Mouse (Mus musculus): ENCODE data around the gene Capn6. TPM values are rescaled to one million over a fixed set of nuclear protein-coding genes. Genes with fewer than 3 reads are reported as not detected.

The Capn6 gene
- total RNA-seq (2012; rRNA removed) (0.08 TPM in 1 of 2 replicates, not detected in the other), total RNA-seq (2014; rRNA removed) (0.12 TPM in 1 of 2 replicates, not detected in the other), polyA plus RNA-seq (2012; ENCODE audit: insufficient read length, low read depth) (0.07 TPM in 1 of 2 replicates, not detected in the other)

DNA sequence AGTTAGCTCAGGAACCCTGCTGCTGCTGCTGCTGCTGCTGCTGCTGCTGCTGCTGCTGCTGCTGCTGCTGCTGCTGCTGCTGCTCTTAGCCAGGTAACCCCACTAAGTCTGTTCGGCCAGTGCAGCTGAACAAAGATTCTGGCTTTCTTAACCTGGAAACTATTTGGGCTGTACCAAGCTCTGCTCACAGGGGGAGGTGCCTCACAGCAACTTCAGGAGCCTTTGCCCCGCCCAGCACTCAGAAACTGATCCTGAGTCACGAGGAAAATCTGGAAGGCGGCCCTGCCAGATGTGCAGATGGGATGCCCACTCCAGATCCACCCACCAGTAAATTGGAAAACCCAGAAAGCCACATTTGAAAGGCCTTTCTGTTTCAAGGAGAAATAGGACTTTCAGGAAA lies at the start of gene Capn6:
TSS of gene Capn6 (minus strand) at position 203 of the 400 bp plus-strand sequence.
- Histone ChIP-seq H3K9me3 (replicated peaks; ENCODE audit: low read length) (no peaks in the 10 kb centered on the region), H3K4me2 (ENCODE audit: insufficient read depth, low read depth, poor library complexity, severe bottlenecking) (no peak within 1 kb of the TSS), H3K79me2 (replicated peaks; ENCODE audit: control insufficient read depth, extremely low read depth, insufficient read depth, poor library complexity, severe bottlenecking) (no peaks in the 10 kb centered on the region), H3K27ac (ENCODE audit: insufficient read depth, low read depth) (no peak within 1 kb of the TSS), H3K27me3 (replicated peaks) (no peaks in the 10 kb centered on the region), H3K4me3 (replicated peaks in 1 of 3; ENCODE audit: low read depth in 2 of 3, low read length in 2 of 3, poor library complexity in 1 of 3) (no peak within 1 kb of the TSS), H3K36me3 (replicated peaks in 1 of 2; ENCODE audit: control insufficient read depth in 1 of 2, insufficient read depth in 1 of 2, low read length in 1 of 2) (no peaks in the 10 kb centered on the region), H3K9ac (ENCODE audit: insufficient read depth, low read depth) (no peak within 1 kb of the TSS), H3K4me1 (ENCODE audit: control insufficient read depth in 1 of 2, insufficient read depth in 2 of 2) (no peaks in the 10 kb centered on the region)
- dilution Hi-C loops (cut with MboI; ENCODE audit: extremely low pct_ligation_motif_present, extremely low pct_unique_long_range_greater_than_20kb, low sequenced_read_pairs) (no loop called here), in situ Hi-C loops (cut with MboI; ENCODE audit: low pct_ligation_motif_present, low pct_unique_long_range_greater_than_20kb, low sequenced_read_pairs) (no loop called here)
- TF ChIP-seq MAZ (IDR thresholded peaks at IDR 0.05; ENCODE audit: low read depth, low read length) (no peak), CHD2 (IDR thresholded peaks at IDR 0.05; ENCODE audit: low read length) (no peak), POLR2AphosphoS2 (IDR thresholded peaks at IDR 0.05; ENCODE audit: low read depth, low read length) (no peak), NRF1 (IDR thresholded peaks at IDR 0.05; ENCODE audit: low read depth, low read length) (no peak), GABPA (IDR thresholded peaks at IDR 0.05; ENCODE audit: insufficient replicate concordance, low read depth, low read length) (no peak), MAX (IDR thresholded peaks at IDR 0.05; ENCODE audit: low read length) (no peak), TCF12 (IDR thresholded peaks at IDR 0.05; ENCODE audit: low read depth, low read length) (no peak), ZMIZ1 (IDR thresholded peaks at IDR 0.05; ENCODE audit: low read depth, low read length) (no peak), TBP (conservative IDR thresholded peaks at IDR 0.05; ENCODE audit: low read depth, low read length) (no peak), ZNF384 (IDR thresholded peaks at IDR 0.05; ENCODE audit: low read depth, low read length) (no peak)
- DNase-seq (ENCODE audit: extremely low read depth) = no peak

DNA sequence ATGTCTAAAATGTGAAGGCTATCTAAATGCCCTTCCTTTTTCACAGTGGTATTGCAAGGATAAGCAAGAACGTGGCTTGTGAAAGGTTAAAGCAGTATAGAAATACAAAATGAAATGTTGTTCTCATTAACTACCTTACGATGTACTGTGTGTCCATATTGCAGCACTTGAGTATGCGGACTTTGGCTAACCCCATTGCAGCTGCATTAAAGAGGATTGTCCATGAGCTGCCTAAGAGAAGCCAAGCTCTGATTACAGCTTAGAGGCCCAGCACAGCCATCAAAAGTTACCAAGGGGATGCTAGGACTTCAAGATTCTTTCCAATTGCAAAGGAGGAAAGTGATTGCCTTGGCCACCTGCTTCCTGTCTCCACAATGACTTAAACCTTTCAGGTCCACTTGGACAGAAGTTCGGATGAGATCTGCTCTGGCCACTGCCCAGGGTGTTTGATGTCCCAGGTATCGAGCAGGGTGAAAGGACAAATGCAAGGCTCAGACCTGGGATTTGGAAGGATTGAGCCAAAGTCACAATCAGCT lies 40.0 kb upstream of the Capn6 start:
- no peaks in the 10 kb centered on the region for H3K27me3 ChIP-seq (replicated peaks)
- DNase-seq (ENCODE audit: extremely low read depth) = no peak
- no peaks in the 10 kb centered on the region for H3K79me2 ChIP-seq (replicated peaks; ENCODE audit: control insufficient read depth, extremely low read depth, insufficient read depth, poor library complexity, severe bottlenecking)
- H3K4me2 ChIP-seq (ENCODE audit: insufficient read depth, low read depth, poor library complexity, severe bottlenecking) = no peak overlapping the region
- H3K4me1 ChIP-seq (ENCODE audit: control insufficient read depth in 1 of 2, insufficient read depth in 2 of 2) = no peaks in the 10 kb centered on the region
- H3K4me3 ChIP-seq (replicated peaks in 1 of 3; ENCODE audit: low read depth in 2 of 3, low read length in 2 of 3, poor library complexity in 1 of 3) = no peak overlapping the region
- dilution Hi-C loops (cut with MboI; ENCODE audit: extremely low pct_ligation_motif_present, extremely low pct_unique_long_range_greater_than_20kb, low sequenced_read_pairs) = no loop called here
- in situ Hi-C loops (cut with MboI; ENCODE audit: low pct_ligation_motif_present, low pct_unique_long_range_greater_than_20kb, low sequenced_read_pairs) = no loop called here
- H3K9ac ChIP-seq (ENCODE audit: insufficient read depth, low read depth) = no peak overlapping the region
- H3K27ac ChIP-seq (ENCODE audit: insufficient read depth, low read depth) = no peak overlapping the region
- TF ChIP-seq EP300 (IDR thresholded peaks at IDR 0.05; ENCODE audit: low read length) (no peak), ELF1 (IDR thresholded peaks at IDR 0.05; ENCODE audit: low read depth, low read length) (no peak), ZKSCAN1 (IDR thresholded peaks at IDR 0.05; ENCODE audit: borderline replicate concordance, low read depth, low read length) (no peak), CHD2 (IDR thresholded peaks at IDR 0.05; ENCODE audit: low read length) (no peak), CHD1 (IDR thresholded peaks at IDR 0.05; ENCODE audit: low read depth, low read length) (no peak), PAX5 (IDR thresholded peaks at IDR 0.05; ENCODE audit: low read length) (no peak), ZNF384 (IDR thresholded peaks at IDR 0.05; ENCODE audit: low read depth, low read length) (no peak)
- H3K9me3 ChIP-seq (replicated peaks; ENCODE audit: low read length) = no peaks in the 10 kb centered on the region
- no peaks in the 10 kb centered on the region for H3K36me3 ChIP-seq (replicated peaks in 1 of 2; ENCODE audit: control insufficient read depth in 1 of 2, insufficient read depth in 1 of 2, low read length in 1 of 2)

All from CH12.LX (cell line).